Mouse (Mus musculus): ENCODE results near the gene Smim4. TPM values are rescaled to one million over a fixed set of nuclear protein-coding genes. Genes with fewer than 3 reads are reported as not detected.

The Smim4 gene
- polyA plus RNA-seq, 1 experiment from 2014 or later: 118 TPM

DNA sequence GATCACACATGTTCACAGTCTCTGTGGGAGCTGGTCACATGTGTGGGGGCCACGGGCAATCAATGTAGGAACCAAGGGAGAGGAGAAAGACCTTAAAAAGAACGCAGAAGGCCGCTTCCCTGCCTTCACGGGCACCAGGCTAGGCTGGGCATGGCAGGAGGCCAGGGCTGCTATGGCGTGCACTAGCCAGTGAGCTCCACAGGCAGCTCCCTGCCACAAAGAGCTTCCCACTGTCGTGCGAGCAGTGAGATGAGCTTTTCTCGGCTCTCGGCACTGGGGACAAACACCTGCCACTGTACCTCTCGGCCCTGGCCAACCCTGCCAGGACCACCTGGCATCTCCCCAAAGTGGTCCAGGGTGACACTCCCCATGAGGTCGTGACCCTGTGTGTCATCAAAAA, 42.6 kb upstream of the Smim4 start:
- no peak for TF ChIP-seq CTCF (IDR thresholded peaks at IDR 0.05)

DNA sequence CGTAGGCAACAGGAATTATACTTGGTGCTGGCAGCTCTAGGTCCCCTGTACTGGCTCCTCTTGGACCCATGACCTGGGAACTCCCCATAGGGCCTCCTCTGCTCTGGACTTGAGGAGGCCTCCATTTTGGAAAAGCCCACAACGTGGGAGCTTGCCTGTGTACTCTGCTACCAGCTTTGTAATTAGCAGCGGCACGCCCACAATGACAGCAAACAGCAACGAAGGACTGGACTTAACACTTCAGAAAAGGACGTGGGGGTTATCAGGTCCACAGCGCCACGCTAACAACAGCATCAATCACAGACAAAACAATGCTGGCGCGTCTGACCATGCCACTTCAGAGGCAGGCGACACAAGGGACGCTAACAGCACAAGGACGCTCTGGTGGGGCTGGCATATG, 42.2 kb upstream of the Smim4 start:
- no peak for DNase-seq (ENCODE audit: low spot score)
- no peaks in the 10 kb centered on the region; the same call in 1 of the 2 replicates for H3K4me1 ChIP-seq (ENCODE audit: insufficient read depth, low read depth, low read length)
- H3K9ac ChIP-seq (replicated peaks; ENCODE audit: low read depth): no peak overlapping the region
- H3K36me3 ChIP-seq (ENCODE audit: insufficient read depth, low read length): peaks cover 51% of the 10 kb centered on the region
- H3K9me3 ChIP-seq (ENCODE audit: low read length): no peaks in the 10 kb centered on the region
- no peak overlapping the region for H3K4me3 ChIP-seq (ENCODE audit: low read depth, low read length)
- H3K27ac ChIP-seq (ENCODE audit: low read length): no peak overlapping the region
- no peaks in the 10 kb centered on the region for H3K27me3 ChIP-seq (replicated peaks; ENCODE audit: insufficient read depth, low read length)
- WGBS: 80% methylated on average over 13 of the region's 13 CpGs
- TF ChIP-seq EP300 (IDR thresholded peaks at IDR 0.05) (no peak), CTCF (IDR thresholded peaks at IDR 0.05) (no peak)
- no peak for ATAC-seq
- no peak overlapping the region for H3K4me2 ChIP-seq (replicated peaks; ENCODE audit: low read depth, low read length)

More for the DNA sequence above, 42.6 kb upstream of the Smim4 start:
- no peaks in the 10 kb centered on the region for H3K9me3 ChIP-seq (ENCODE audit: low read length)
- peaks cover 55% of the 10 kb centered on the region for H3K36me3 ChIP-seq (ENCODE audit: insufficient read depth, low read length)
- ATAC-seq (no peak), DNase-seq (ENCODE audit: low spot score) (no peak)
- H3K4me1 ChIP-seq (ENCODE audit: insufficient read depth, low read depth, low read length): no peaks in the 10 kb centered on the region; the same call in 1 of the 2 replicates
- WGBS: 89% methylated on average over 11 of the region's 11 CpGs
- H3K27me3 ChIP-seq (replicated peaks; ENCODE audit: insufficient read depth, low read length): no peaks in the 10 kb centered on the region
- H3K27ac ChIP-seq (ENCODE audit: low read length): no peak overlapping the region
- H3K9ac ChIP-seq (replicated peaks; ENCODE audit: low read depth): no peak overlapping the region
- H3K4me2 ChIP-seq (replicated peaks; ENCODE audit: low read depth, low read length): no peak overlapping the region
- H3K4me3 ChIP-seq (ENCODE audit: low read depth, low read length): no peak overlapping the region

DNA sequence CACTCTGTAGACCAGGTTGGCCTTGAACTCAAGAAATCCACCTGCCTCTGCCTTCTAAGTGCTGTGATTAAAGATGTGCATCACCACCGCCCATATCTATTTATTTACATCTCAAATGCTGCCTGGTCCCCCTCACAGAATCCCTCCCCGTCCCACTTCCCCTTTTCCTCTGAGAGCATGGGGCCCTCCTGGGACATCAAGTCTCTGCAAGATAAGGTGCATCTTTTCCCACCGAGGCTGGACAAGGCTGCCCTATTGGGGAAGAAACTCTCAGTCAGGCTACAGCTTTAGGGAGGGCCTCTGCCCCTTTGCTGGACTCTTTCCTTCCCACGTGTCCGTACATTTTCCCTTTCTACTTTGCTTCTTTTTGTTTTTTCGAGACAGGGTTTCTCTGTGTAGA, 40.8 kb upstream of the Smim4 start:
- H3K4me3 ChIP-seq (ENCODE audit: low read depth, low read length): no peak overlapping the region
- DNase-seq (ENCODE audit: low spot score) (no peak), ATAC-seq (no peak)
- no peaks in the 10 kb centered on the region for H3K9me3 ChIP-seq (ENCODE audit: low read length)
- no peak overlapping the region for H3K9ac ChIP-seq (replicated peaks; ENCODE audit: low read depth)
- H3K36me3 ChIP-seq (ENCODE audit: insufficient read depth, low read length): peaks cover 37% of the 10 kb centered on the region
- no peaks in the 10 kb centered on the region for H3K27me3 ChIP-seq (replicated peaks; ENCODE audit: insufficient read depth, low read length)
- TF ChIP-seq EP300 (IDR thresholded peaks at IDR 0.05) (no peak), CTCF (IDR thresholded peaks at IDR 0.05) (no peak)
- H3K4me1 ChIP-seq (ENCODE audit: insufficient read depth, low read depth, low read length): no peaks in the 10 kb centered on the region; the same call in 1 of the 2 replicates
- H3K27ac ChIP-seq (ENCODE audit: low read length): no peak overlapping the region
- H3K4me2 ChIP-seq (replicated peaks; ENCODE audit: low read depth, low read length): no peak overlapping the region
- WGBS: 51% methylated on average over 6 of the region's 6 CpGs

DNA sequence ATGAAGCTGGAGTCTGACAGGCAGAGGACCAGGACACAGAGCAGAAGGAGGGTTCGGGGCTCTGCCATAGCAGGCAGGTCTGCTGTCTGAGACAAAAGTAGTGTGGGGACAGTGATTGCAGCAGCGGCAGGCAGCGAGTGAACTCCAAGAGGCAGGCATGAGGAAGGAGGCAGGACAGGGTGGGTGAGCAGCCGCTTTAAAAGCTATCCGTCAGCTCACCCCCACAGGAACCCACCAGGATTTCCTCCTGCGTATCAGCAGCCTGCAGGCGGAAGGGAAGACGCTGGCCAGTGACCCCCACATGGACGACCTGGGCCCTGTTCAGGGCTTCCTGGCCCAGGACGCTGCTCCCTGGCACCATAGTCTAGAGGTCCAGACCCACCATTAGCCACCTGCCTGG, 39.7 kb upstream of the Smim4 start, which contains the start of gene Stab1:
Gene Stab1, minus strand, starts transcription at position 217 of the 400 bp plus-strand sequence.
- ATAC-seq (peak; percentile 66), DNase-seq (ENCODE audit: low spot score) (peak; percentile 62)
- WGBS: 23% methylated on average over 10 of the region's 10 CpGs
- H3K36me3 ChIP-seq (ENCODE audit: insufficient read depth, low read length): peaks cover 28% of the 10 kb centered on the region
- peak within 1 kb of the TSS; percentile 31 for H3K4me3 ChIP-seq (ENCODE audit: low read depth, low read length)
- H3K4me2 ChIP-seq (replicated peaks; ENCODE audit: low read depth, low read length): peak within 1 kb of the TSS; percentile 44
- no peaks in the 10 kb centered on the region for H3K27me3 ChIP-seq (replicated peaks; ENCODE audit: insufficient read depth, low read length)
- TF ChIP-seq CTCF (IDR thresholded peaks at IDR 0.05): no peak
- TF ChIP-seq EP300 (IDR thresholded peaks at IDR 0.05): peak; percentile 79; the same call in 1 of the 2 replicates
- H3K9ac ChIP-seq (replicated peaks; ENCODE audit: low read depth): peak within 1 kb of the TSS; percentile 19; the same call in 1 of the 2 replicates
- peak within 1 kb of the TSS; percentile 62 for H3K27ac ChIP-seq (ENCODE audit: low read length)
- H3K9me3 ChIP-seq (ENCODE audit: low read length): no peaks in the 10 kb centered on the region
- no peaks in the 10 kb centered on the region; the same call in 1 of the 2 replicates for H3K4me1 ChIP-seq (ENCODE audit: insufficient read depth, low read depth, low read length)

DNA sequence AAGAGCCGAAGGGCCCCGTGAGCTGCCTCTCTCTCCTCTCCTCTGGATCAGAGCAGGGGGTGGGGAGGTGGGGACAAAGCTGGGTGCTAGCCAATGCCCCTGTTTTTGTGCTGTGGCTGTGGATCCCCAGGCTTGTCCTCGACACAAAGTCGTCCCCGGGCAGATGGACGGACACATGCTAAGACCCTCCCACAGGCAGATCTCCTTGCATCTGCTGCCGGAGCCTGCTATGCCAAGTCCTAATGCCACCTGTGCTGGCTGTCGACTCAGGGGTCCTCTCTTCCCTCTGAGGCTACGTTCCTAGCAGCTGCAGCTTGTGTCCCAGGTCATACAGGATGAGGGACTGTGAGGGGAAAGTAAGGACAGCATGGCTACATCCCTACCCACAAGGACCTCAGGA, 38.1 kb upstream of the Smim4 start:
- ATAC-seq: no peak
- Histone ChIP-seq H3K9me3 (ENCODE audit: low read length) (no peaks in the 10 kb centered on the region), H3K4me1 (ENCODE audit: insufficient read depth, low read depth, low read length) (no peaks in the 10 kb centered on the region; the same call in none of the 2 replicates), H3K27ac (ENCODE audit: low read length) (peak overlapping the region; percentile 15; the same call in 1 of the 2 replicates), H3K27me3 (replicated peaks; ENCODE audit: insufficient read depth, low read length) (no peaks in the 10 kb centered on the region), H3K4me2 (replicated peaks; ENCODE audit: low read depth, low read length) (peak overlapping the region; percentile 44), H3K4me3 (ENCODE audit: low read depth, low read length) (peak overlapping the region; percentile 31; the same call in 1 of the 2 replicates), H3K36me3 (ENCODE audit: insufficient read depth, low read length) (peaks cover 14% of the 10 kb centered on the region; the same call in 1 of the 2 replicates), H3K9ac (replicated peaks; ENCODE audit: low read depth) (0 out of 2 replicates have a peak overlapping the region, but pooled peaks have one; percentile 19)
- 44% methylated on average over 9 of the region's 9 CpGs for WGBS
- DNase-seq (ENCODE audit: low spot score): no peak
- TF ChIP-seq CTCF (IDR thresholded peaks at IDR 0.05): no peak
- TF ChIP-seq EP300 (IDR thresholded peaks at IDR 0.05): no peak

DNA sequence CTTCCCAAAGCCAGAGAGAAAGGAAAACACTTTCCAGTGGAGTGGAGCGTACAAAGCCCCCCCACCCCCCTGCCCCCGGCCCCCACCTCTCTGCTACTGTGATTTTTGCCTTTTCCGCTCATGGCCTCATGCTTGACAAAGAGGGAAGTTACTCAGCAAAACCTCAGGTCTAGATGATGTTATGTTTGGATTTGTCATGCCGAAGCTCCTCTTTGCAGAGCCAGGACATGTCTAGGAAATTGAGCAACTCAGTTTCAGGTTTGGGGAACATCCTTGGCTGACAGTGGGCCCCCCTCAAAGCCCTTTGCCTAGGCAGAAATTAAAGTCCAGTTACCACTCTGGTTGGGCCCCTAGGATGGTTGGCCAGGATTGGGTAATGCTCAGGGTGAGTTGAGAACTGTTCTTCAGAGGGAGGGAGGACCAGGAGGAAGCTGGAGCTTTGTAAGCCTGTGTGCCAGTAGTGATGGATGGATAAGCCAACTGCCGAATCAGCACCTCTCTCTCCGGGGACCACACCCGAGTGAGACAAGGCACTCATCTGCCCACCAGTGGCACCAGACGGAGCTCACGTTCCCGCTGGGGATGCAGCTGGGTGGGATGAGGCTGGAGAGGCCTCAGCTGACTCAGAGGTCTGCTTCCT, 37.4 kb upstream of the Smim4 start:
- 0 out of 2 replicates have a peak, but pooled peaks cover 7% of the 10 kb centered on the region for H3K36me3 ChIP-seq (ENCODE audit: insufficient read depth, low read length)
- 0 out of 2 replicates have a peak overlapping the region, but pooled peaks have one; percentile 15 for H3K27ac ChIP-seq (ENCODE audit: low read length)
- no peaks in the 10 kb centered on the region for H3K9me3 ChIP-seq (ENCODE audit: low read length)
- no peaks in the 10 kb centered on the region for H3K27me3 ChIP-seq (replicated peaks; ENCODE audit: insufficient read depth, low read length)
- no peak overlapping the region for H3K9ac ChIP-seq (replicated peaks; ENCODE audit: low read depth)
- peak; percentile 22 for TF ChIP-seq CTCF (IDR thresholded peaks at IDR 0.05)
- no peak for TF ChIP-seq EP300 (IDR thresholded peaks at IDR 0.05)
- peak overlapping the region; percentile 44 for H3K4me2 ChIP-seq (replicated peaks; ENCODE audit: low read depth, low read length)
- no peak overlapping the region; the same call in 1 of the 2 replicates for H3K4me3 ChIP-seq (ENCODE audit: low read depth, low read length)
- peak; percentile 34 for ATAC-seq
- no peaks in the 10 kb centered on the region; the same call in none of the 2 replicates for H3K4me1 ChIP-seq (ENCODE audit: insufficient read depth, low read depth, low read length)
- DNase-seq (ENCODE audit: low spot score): peak; percentile 65
- 39% methylated on average over 10 of the region's 10 CpGs for WGBS
